Mouse (Mus musculus): Measurements from ENCODE around the gene Apol10b.
"Not testable (repeated sequence)": the region's sequence is repeated elsewhere in the genome, so short reads cannot be mapped to it uniquely, and the experiment has no call there.

The Apol10b gene

GRCm38 (mm10) chr15:77595961-77596360 lies at the start of gene Apol10b:
TSS of gene Apol10b (minus strand) at chr15:77596125.
- no peak for DNase-seq (ENCODE audit: low read depth, low spot score)

GRCm38 (mm10) chr15:77643176-77643575 lies 47.3 kb upstream of the Apol10b start, which contains the start of gene Apol11b:
TSS of gene Apol11b (minus strand) at chr15:77643286.
- not testable (repeated sequence) for DNase-seq (ENCODE audit: low read depth, low spot score)

GRCm38 (mm10) chr15:77629822-77630221 lies 33.9 kb upstream of the Apol10b start:
- not testable (repeated sequence) for DNase-seq (ENCODE audit: low read depth, low spot score)

DNA sequence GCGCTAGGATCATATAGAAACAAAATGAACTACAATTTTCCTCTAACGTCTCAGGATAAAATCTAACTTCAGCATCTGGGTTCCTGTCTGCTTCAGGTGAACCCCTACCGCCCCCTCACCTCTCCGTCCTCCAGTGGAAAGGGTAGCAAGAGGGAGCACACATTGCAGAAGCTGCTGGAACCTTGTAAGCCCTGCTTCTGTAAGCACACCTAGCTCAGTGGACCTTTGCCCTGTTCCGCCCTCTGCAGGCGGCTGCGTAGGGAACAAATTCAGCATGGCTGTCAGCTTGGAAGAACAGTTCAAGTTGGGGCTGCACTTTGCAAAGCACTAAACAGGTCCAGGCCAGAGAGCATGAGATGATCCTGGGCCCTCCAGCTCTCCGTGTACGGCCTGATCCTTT lies 32.7 kb upstream of the Apol10b start:
- not testable (repeated sequence) for DNase-seq (ENCODE audit: low read depth, low spot score)

GRCm38 (mm10) chr15:77626471-77626870 lies 30.5 kb upstream of the Apol10b start:
- not testable (repeated sequence) for DNase-seq (ENCODE audit: low read depth, low spot score)

- DNase-seq (ENCODE audit: low read depth, low spot score): no peak
Observed at GRCm38 (mm10) chr15:77624710-77625109, 28.8 kb upstream of the Apol10b start.

DNA sequence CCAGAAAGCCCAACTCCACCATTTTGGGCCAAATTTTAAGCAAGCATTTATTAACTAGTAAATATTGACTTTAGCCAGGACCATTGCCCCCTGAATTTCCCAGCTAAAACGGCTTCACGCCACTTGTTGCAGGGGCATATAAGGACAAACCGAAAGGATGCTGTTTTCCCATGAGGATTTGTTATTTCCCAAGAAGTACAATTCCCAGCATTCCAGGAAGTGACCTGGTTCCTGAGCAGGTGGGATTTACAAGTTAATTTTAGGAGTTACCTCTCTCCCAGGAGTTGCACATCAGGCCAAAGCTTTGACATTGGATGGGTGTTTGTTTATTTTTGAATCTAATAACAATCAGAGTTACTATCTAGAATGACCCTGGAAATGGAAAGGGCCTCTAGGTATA lies 10.1 kb upstream of the Apol10b start:
- DNase-seq (ENCODE audit: low read depth, low spot score): no peak

GRCm38 (mm10) chr15:77598958-77599357 lies 3.0 kb upstream of the Apol10b start, which contains the start of gene Gm36245:
TSS of gene Gm36245 (plus strand) at chr15:77599258.
- DNase-seq (ENCODE audit: low read depth, low spot score): no peak

DNA sequence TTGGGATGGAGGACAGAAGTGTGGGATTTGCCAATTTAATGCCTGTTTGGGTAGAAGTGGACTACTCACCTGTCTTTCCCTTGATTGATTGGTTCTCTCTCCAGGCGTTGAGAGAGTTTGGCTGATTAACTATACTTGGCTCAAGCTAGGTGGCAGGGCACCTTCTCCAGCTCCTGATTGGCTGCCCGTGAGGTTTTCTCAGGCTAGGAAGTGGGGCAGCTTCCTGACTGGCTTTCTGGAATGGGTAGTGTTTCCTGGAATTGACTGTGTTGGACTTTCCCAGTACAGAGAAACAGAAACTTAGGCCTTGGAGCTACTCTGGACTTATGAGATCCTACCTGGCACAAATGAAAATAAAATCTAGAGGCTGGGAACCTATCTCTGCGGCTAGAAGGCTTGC lies 2.5 kb upstream of the Apol10b start:
- DNase-seq (ENCODE audit: low read depth, low spot score): no peak

- DNase-seq (ENCODE audit: low read depth, low spot score): no peak
Observed at GRCm38 (mm10) chr15:77593557-77593956, 2.4 kb downstream of the Apol10b start.

- no peak for DNase-seq (ENCODE audit: low read depth, low spot score)
Observed at GRCm38 (mm10) chr15:77590881-77591280, 5.0 kb downstream of the Apol10b start.

GRCm38 (mm10) chr15:77588981-77589380 lies 6.9 kb downstream of the Apol10b start:
- no peak for DNase-seq (ENCODE audit: low read depth, low spot score)

DNA sequence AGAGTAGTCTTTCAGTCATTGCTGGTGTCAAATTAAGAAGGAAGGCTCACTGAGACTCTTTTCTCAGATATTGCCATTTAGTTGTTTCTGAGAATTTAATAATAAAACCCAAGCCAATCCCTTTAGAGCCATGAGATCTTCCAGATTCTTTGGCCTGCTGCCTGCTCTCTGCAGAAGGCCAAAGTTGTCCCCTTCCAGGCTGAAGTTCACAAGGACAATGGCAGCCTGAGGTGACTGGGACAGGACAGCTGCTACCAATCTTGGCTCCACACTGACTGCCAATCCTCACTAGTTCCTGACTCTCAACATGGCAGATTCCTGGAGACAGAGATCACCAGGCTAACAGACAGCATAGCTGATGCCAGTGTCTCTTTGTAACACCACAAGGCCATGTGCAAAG lies 8.9 kb downstream of the Apol10b start:
- DNase-seq (ENCODE audit: low read depth, low spot score): no peak

DNA sequence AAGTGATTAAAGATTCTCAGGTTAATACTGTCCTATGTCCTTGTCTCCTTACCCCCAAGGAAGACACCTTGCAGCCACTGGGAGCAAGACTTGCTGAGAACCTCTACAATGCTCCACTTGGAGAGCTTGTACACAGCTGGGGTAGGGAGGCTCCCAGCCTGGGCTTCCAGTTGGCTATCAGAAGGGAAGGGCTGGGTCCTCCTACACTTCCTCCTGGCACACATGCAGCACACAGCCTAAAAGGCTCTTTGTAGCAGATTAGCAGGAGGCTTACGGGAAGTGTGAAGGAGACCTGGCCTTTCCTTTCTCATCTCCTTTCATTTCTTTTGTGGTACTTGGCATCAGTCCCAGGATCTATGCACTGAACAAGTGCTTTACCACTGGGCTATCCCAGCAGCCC lies 14.2 kb downstream of the Apol10b start:
- peak; percentile 10 for DNase-seq (ENCODE audit: low read depth, low spot score)

- no peak for DNase-seq (ENCODE audit: low read depth, low spot score)
Observed at GRCm38 (mm10) chr15:77579311-77579710, 16.6 kb downstream of the Apol10b start.

- no peak for DNase-seq (ENCODE audit: low read depth, low spot score)
Observed at GRCm38 (mm10) chr15:77578801-77579200, 17.1 kb downstream of the Apol10b start.

GRCm38 (mm10) chr15:77563219-77563618 lies 32.7 kb downstream of the Apol10b start:
- DNase-seq (ENCODE audit: low read depth, low spot score): no peak

GRCm38 (mm10) chr15:77561792-77562191 lies 34.1 kb downstream of the Apol10b start, which contains the start of gene 1700025B11Rik:
TSS of gene 1700025B11Rik (minus strand) at chr15:77561892.
- DNase-seq (ENCODE audit: low read depth, low spot score): no peak

GRCm38 (mm10) chr15:77539221-77539620 lies 56.7 kb downstream of the Apol10b start:
- not testable (repeated sequence) for DNase-seq (ENCODE audit: low read depth, low spot score)
